Mouse (Mus musculus) MEL (cell line): ENCODE measurements around the gene Galp. TPM values are rescaled to one million over a fixed set of nuclear protein-coding genes. Genes with fewer than 3 reads are reported as not detected.

Experiments
- DNase-seq: peaks from one replicate; pipeline ENCODE4 v3.0.0; 2011; ENCODE audit warnings: low read depth, low spot score
- H3K27ac ChIP-seq: 2 replicates; pipeline ENCODE4 v1.5.1; 2012; ENCODE audit warnings: low read depth, mild to moderate bottlenecking, control low read depth, low read length, moderate library complexity; ENCODE audit not compliant: control insufficient read depth
- H3K27me3 ChIP-seq, 2 experiments: fragments of 150-350 bp in 1 of 2; sonication (generic) in 1 of 2; 2 replicates each; pipeline ENCODE4 v1.6.1; 2012; ENCODE audit warnings: low read length in 2 of 2, mild to moderate bottlenecking in 2 of 2, improper control_type of control experiment in 1 of 2, moderate library complexity in 1 of 2; ENCODE audit not compliant: insufficient read depth in 2 of 2, control insufficient read depth in 1 of 2
- H3K36me3 ChIP-seq, 2 experiments: 2 replicates each; pipeline ENCODE4 v1.6.1; 2012 to 2014; ENCODE audit warnings: low read length in 2 of 2, improper control_type of control experiment in 1 of 2, inconsistent platforms in 1 of 2, mild to moderate bottlenecking in 1 of 2; ENCODE audit not compliant: insufficient read depth in 2 of 2, control insufficient read depth in 1 of 2
- H3K4me1 ChIP-seq, 2 experiments: fragments of 150-350 bp in 1 of 2; sonication (generic) in 1 of 2; 2 replicates each; pipeline ENCODE4 v1.6.1; 2012; ENCODE audit warnings: low read length in 2 of 2, improper control_type of control experiment in 1 of 2, mild to moderate bottlenecking in 1 of 2; ENCODE audit not compliant: insufficient read depth in 2 of 2, control insufficient read depth in 1 of 2
- H3K4me3 ChIP-seq, 2 experiments: fragments of 150-350 bp in 1 of 2; sonication (generic) in 1 of 2; 2 replicates each; pipeline ENCODE4 v1.5.1; 2012; ENCODE audit warnings: low read depth in 2 of 2, low read length in 2 of 2, mild to moderate bottlenecking in 2 of 2, moderate library complexity in 2 of 2, control low read depth in 1 of 2, improper control_type of control experiment in 1 of 2; ENCODE audit not compliant: control insufficient read depth in 1 of 2, insufficient read depth in 1 of 2
- H3K79me2 ChIP-seq: 2 replicates; pipeline ENCODE4 v1.6.1; 2012; ENCODE audit warnings: mild to moderate bottlenecking, low read length, moderate library complexity; ENCODE audit not compliant: control insufficient read depth, poor library complexity, insufficient read depth
- H3K9ac ChIP-seq: 2 replicates; pipeline ENCODE4 v1.6.1; 2012; ENCODE audit warnings: low read depth, mild to moderate bottlenecking, control low read depth, low read length, moderate library complexity; ENCODE audit not compliant: control insufficient read depth, poor library complexity, severe bottlenecking
- H3K9me3 ChIP-seq: fragments of 150-350 bp; sonication (generic); replicated peaks from 2 replicates; pipeline ENCODE4 v1.6.1; 2012; ENCODE audit warnings: mild to moderate bottlenecking, low read length, improper control_type of control experiment, moderate library complexity; ENCODE audit not compliant: insufficient read depth
- BHLHE40 ChIP-seq: IDR thresholded peaks from 2 replicates; pipeline ENCODE4 v1.6.1; 2012; ENCODE audit warnings: low read depth, mild to moderate bottlenecking, inconsistent platforms, low read length, improper control_type of control experiment, borderline replicate concordance
- CHD1 ChIP-seq: IDR thresholded peaks from 2 replicates; pipeline ENCODE4 v1.6.1; 2012; ENCODE audit warnings: low read depth, mild to moderate bottlenecking, inconsistent platforms, low read length, improper control_type of control experiment
- CHD2 ChIP-seq: IDR thresholded peaks from 2 replicates; pipeline ENCODE4 v1.6.1; 2011; ENCODE audit warnings: low read length, improper control_type of control experiment
- CTCF ChIP-seq, 3 experiments: IDR thresholded peaks in 2 of 3; conservative IDR thresholded peaks in 1 of 3; 2 replicates each; pipeline ENCODE4 v1.5.1; 2011 to 2012; ENCODE audit warnings: low read length in 3 of 3, low read depth in 2 of 3, mild to moderate bottlenecking in 2 of 3, improper control_type of control experiment in 1 of 3, inconsistent platforms in 1 of 3, mixed read lengths in 1 of 3, moderate library complexity in 1 of 3; ENCODE audit not compliant: control insufficient read depth in 1 of 3, insufficient read depth in 1 of 3, poor library complexity in 1 of 3, severe bottlenecking in 1 of 3
- E2F4 ChIP-seq: IDR thresholded peaks from 2 replicates; pipeline ENCODE4 v1.6.1; 2011; ENCODE audit warnings: low read depth, low read length, improper control_type of control experiment, borderline replicate concordance
- EP300 ChIP-seq, 2 experiments: IDR thresholded peaks; 2 replicates each; pipeline ENCODE4 v1.6.1; 2011; ENCODE audit warnings: improper control_type of control experiment in 2 of 2, low read length in 2 of 2, low read depth in 1 of 2, mild to moderate bottlenecking in 1 of 2
- GATA1 ChIP-seq: IDR thresholded peaks from 2 replicates; pipeline ENCODE4 v1.6.1; 2011; ENCODE audit warnings: low read depth, low read length, improper control_type of control experiment
- HCFC1 ChIP-seq: IDR thresholded peaks from 2 replicates; pipeline ENCODE4 v1.6.1; 2012; ENCODE audit warnings: low read depth, mild to moderate bottlenecking, inconsistent platforms, low read length, improper control_type of control experiment, moderate library complexity
- JUND ChIP-seq: IDR thresholded peaks from 2 replicates; pipeline ENCODE4 v1.6.1; 2011; ENCODE audit warnings: low read depth, mild to moderate bottlenecking, improper control_type of control experiment, low read length
- KAT2A ChIP-seq: conservative IDR thresholded peaks from 2 replicates; pipeline ENCODE4 v1.6.1; 2012; ENCODE audit warnings: low read depth, low read length, improper control_type of control experiment, inconsistent platforms
- MAFK ChIP-seq: IDR thresholded peaks from 2 replicates; pipeline ENCODE4 v1.6.1; 2011; ENCODE audit warnings: low read depth, mild to moderate bottlenecking, low read length, improper control_type of control experiment, borderline replicate concordance
- MAX ChIP-seq: IDR thresholded peaks from 2 replicates; pipeline ENCODE4 v1.6.1; 2011; ENCODE audit warnings: low read length, improper control_type of control experiment
- MAZ ChIP-seq: IDR thresholded peaks from 2 replicates; pipeline ENCODE4 v1.6.1; 2012; ENCODE audit warnings: low read depth, mild to moderate bottlenecking, inconsistent platforms, low read length, improper control_type of control experiment
- MXI1 ChIP-seq: IDR thresholded peaks from 2 replicates; pipeline ENCODE4 v1.6.1; 2011; ENCODE audit warnings: mild to moderate bottlenecking, low read depth, low read length, improper control_type of control experiment
- MYC ChIP-seq: IDR thresholded peaks from 2 replicates; pipeline ENCODE4 v1.6.1; 2011; ENCODE audit warnings: low read depth, mild to moderate bottlenecking, low read length, improper control_type of control experiment, moderate library complexity
- NELFE ChIP-seq: IDR thresholded peaks from 2 replicates; pipeline ENCODE4 v1.6.1; 2011; ENCODE audit warnings: low read depth, low read length, improper control_type of control experiment
- NRF1 ChIP-seq: IDR thresholded peaks from 2 replicates; pipeline ENCODE4 v1.6.1; 2014; ENCODE audit warnings: low read depth, mild to moderate bottlenecking, inconsistent platforms, low read length, improper control_type of control experiment, moderate library complexity; ENCODE audit not compliant: poor library complexity, insufficient read depth, severe bottlenecking
- POLR2AphosphoS2 ChIP-seq: IDR thresholded peaks from 2 replicates; pipeline ENCODE4 v1.6.1; 2011; ENCODE audit warnings: low read length, improper control_type of control experiment
- POLR2AphosphoS5 ChIP-seq: IDR thresholded peaks from 2 replicates; pipeline ENCODE4 v1.6.1; 2012; ENCODE audit warnings: low read depth, borderline replicate concordance, mild to moderate bottlenecking, inconsistent platforms, low read length, moderate library complexity, mixed read lengths
- SMC3 ChIP-seq: IDR thresholded peaks from 2 replicates; pipeline ENCODE4 v1.6.1; 2011; ENCODE audit warnings: low read depth, low read length, improper control_type of control experiment
- TAL1 ChIP-seq: IDR thresholded peaks from 2 replicates; pipeline ENCODE4 v1.6.1; 2012; ENCODE audit warnings: mild to moderate bottlenecking, inconsistent platforms, low read length, moderate library complexity, mixed read lengths
- USF1 ChIP-seq: IDR thresholded peaks from 2 replicates; pipeline ENCODE4 v1.6.1; 2014; ENCODE audit warnings: low read depth, mild to moderate bottlenecking, inconsistent platforms, low read length, improper control_type of control experiment, moderate library complexity
- USF2 ChIP-seq, 2 experiments: IDR thresholded peaks; 2 replicates each; pipeline ENCODE4 v1.6.1; 2011 to 2012; ENCODE audit warnings: improper control_type of control experiment in 2 of 2, low read length in 2 of 2, borderline replicate concordance in 1 of 2, inconsistent platforms in 1 of 2, low read depth in 1 of 2, mild to moderate bottlenecking in 1 of 2; ENCODE audit not compliant: insufficient read depth in 1 of 2
- ZKSCAN1 ChIP-seq: IDR thresholded peaks from 2 replicates; pipeline ENCODE4 v1.6.1; 2012; ENCODE audit warnings: low read depth, mild to moderate bottlenecking, inconsistent platforms, low read length, improper control_type of control experiment, moderate library complexity
- ZMIZ1 ChIP-seq: IDR thresholded peaks from 2 replicates; pipeline ENCODE4 v1.6.1; 2012; ENCODE audit warnings: low read depth, mild to moderate bottlenecking, inconsistent platforms, low read length, improper control_type of control experiment, moderate library complexity
- ZNF384 ChIP-seq: IDR thresholded peaks from 2 replicates; pipeline ENCODE4 v1.6.1; 2012; ENCODE audit warnings: low read depth, mild to moderate bottlenecking, inconsistent platforms, low read length, improper control_type of control experiment
- polyA plus RNA-seq, 2 experiments: library from polyadenylated mRNA; stranded (reverse) in 1 of 2; unstranded in 1 of 2; fragments of >175 nt in 1 of 2; fragments of >200 nt in 1 of 2; gene quantifications; 2 replicates each; pipeline versions ENCODE4 v1.2.1 to v1.2.4; 2012; ENCODE audit warnings: low replicate concordance in 2 of 2, low read depth in 1 of 2; ENCODE audit not compliant: insufficient read length in 2 of 2, insufficient read depth in 1 of 2, missing spikeins in 1 of 2
- total RNA-seq: library from RNA; depleted of rRNA; stranded (reverse); fragments of 300-350 nt; gene quantifications from 2 replicates; pipeline ENCODE4 v1.2.3, GENCODE M21; 2012; rRNA removed

Galp gene
- total RNA-seq (not detected in 2 replicates), polyA plus RNA-seq (not detected)

DNA sequence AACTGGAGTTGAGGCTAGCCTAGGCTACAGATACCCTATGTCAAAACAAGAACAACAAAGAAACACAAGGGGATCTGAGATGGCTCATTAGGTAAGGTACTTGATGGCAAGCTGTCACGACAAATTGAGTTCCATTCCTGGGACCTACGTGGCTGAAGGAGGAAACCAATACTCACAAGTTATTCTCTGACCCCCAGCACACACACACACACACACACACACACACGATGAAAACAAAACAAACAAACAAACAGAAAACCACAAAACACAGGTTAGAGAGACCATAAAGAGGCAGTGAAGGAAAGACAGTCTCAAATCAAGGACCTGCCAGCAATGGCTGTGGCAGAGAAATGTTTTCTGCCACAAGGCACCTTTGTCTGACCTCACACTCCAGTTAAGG lies at the start of gene Galp:
TSS of gene Galp (plus strand) at position 301 of the 400 bp plus-strand sequence.
- H3K27ac ChIP-seq: no peak within 1 kb of the TSS
- no peaks in the 10 kb centered on the region for H3K4me1 ChIP-seq
- DNase-seq: no peak
- H3K27me3 ChIP-seq: no peaks in the 10 kb centered on the region
- H3K9ac ChIP-seq: no peak within 1 kb of the TSS
- TF ChIP-seq USF1 (no peak), NRF1 (no peak), ZKSCAN1 (no peak), ZNF384 (no peak), CHD1 (no peak), BHLHE40 (no peak), JUND (no peak), KAT2A (no peak), SMC3 (no peak), MAZ (no peak), ZMIZ1 (no peak), HCFC1 (no peak), POLR2AphosphoS2 (no peak), NELFE (no peak), MYC (no peak), MAX (no peak), CTCF (IDR thresholded peaks at IDR 0.05 in 2 of 3, conservative IDR thresholded peaks at IDR 0.05 in 1 of 3; ENCODE audit: control insufficient read depth in 1 of 3, insufficient read depth in 1 of 3, low read depth in 2 of 3, low read length in 3 of 3, poor library complexity in 1 of 3, severe bottlenecking in 1 of 3) (no peak), GATA1 (no peak), CHD2 (no peak), POLR2AphosphoS5 (no peak)
- no peak within 1 kb of the TSS for H3K4me3 ChIP-seq
- no peaks in the 10 kb centered on the region for H3K9me3 ChIP-seq
- H3K79me2 ChIP-seq: no peaks in the 10 kb centered on the region
- H3K36me3 ChIP-seq: no peaks in the 10 kb centered on the region

DNA sequence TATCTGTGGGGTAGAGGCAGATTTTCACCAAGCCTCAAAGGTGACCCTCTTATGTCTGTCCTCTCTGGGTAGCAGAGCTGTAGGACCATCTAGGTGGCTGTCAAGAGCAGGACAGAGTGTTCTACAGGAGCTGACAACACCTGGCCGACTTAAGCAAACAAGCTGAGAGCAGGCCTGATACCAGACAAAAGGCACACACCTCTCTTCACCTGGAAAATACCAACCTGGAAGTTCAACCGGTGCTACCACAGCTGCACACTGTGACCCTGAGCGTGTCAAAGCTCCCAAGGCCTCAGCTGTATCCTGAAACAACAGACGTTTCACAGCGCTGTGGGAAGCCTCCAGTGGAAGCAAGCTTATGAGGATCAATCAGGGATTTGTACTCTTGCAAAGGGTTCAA lies 49.2 kb upstream of the Galp start:
- peaks cover 0 to 13% of the 10 kb centered on the region in 2 experiments; a peak in 2 of 4 replicates for H3K36me3 ChIP-seq
- no peak for TF ChIP-seq TAL1
- no peak for TF ChIP-seq POLR2AphosphoS2
- no peak for TF ChIP-seq E2F4
- no peak for TF ChIP-seq USF2 (IDR thresholded peaks at IDR 0.05; ENCODE audit: borderline replicate concordance in 1 of 2, insufficient read depth in 1 of 2, low read depth in 1 of 2, low read length in 2 of 2)
- no peak for TF ChIP-seq EP300 (IDR thresholded peaks at IDR 0.05; ENCODE audit: low read depth in 1 of 2, low read length in 2 of 2)
- TF ChIP-seq CHD2: no peak
- no peak for TF ChIP-seq MYC
- TF ChIP-seq JUND: no peak
- TF ChIP-seq MAFK: no peak
- TF ChIP-seq HCFC1: no peak
- no peak for TF ChIP-seq MXI1
- no peak overlapping the region for H3K9ac ChIP-seq
- H3K79me2 ChIP-seq: peaks cover 85% of the 10 kb centered on the region
- no peaks in the 10 kb centered on the region for H3K27me3 ChIP-seq
- H3K27ac ChIP-seq: no peak overlapping the region
- H3K4me3 ChIP-seq: no peak overlapping the region
- H3K4me1 ChIP-seq: peaks cover 0 to 40% of the 10 kb centered on the region in 2 experiments
- H3K9me3 ChIP-seq: no peaks in the 10 kb centered on the region
- no peak for DNase-seq
